Mouse (Mus musculus) heart, postnatal 10 days (tissue): ENCODE measurements at regions not wholly inside any gene's neighbourhood (a gene's known extent, or its start where the extent isn't known, plus 50 kb on each side); places are given as distances from the start of the nearest gene placed in this dataset.

Source experiments
- DNase-seq, 2 experiments: peaks; one replicate each; pipeline ENCODE4 v3.0.0; 2021
- intact Hi-C: fragments of 180-260 bp; cut with DNase I; formaldehyde crosslinking; loops from one replicate; pipeline ENCODE4 v1.15.1; 2025

- DNase-seq: no peak
Observed at GRCm38 (mm10) chr2:9780159-9780558, 100.9 kb upstream of the 4930412O13Rik start.

GRCm38 (mm10) chr2:9782698-9783097 is 98.4 kb upstream of the 4930412O13Rik start:
- intact Hi-C loops: no loop called here

More at GRCm38 (mm10) chr2:9780159-9780558, 100.9 kb upstream of the 4930412O13Rik start:
- intact Hi-C loops: no loop called here

DNA sequence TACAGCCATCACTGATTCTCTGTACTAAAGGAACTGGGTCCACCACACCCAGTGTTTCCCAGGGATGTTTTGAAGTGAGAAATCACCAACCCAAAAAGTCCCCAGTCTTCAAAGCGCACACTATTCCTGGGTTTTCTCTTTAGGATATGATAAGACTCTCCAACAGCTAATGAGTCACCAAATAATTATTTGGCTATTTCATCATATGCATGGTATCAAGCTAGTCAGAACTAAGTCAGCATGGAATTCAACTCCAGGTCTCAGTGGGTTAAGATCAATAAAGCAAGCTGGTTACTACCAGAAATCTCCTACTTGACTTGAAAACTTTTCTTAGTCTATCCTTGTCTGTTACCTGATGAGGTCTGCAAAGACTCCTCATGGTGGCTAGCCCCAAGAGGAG is 89.1 kb upstream of the 4930412O13Rik start:
- intact Hi-C loops: no loop called here
- no peak for DNase-seq

More at GRCm38 (mm10) chr2:9782698-9783097, 98.4 kb upstream of the 4930412O13Rik start:
- DNase-seq: no peak

- intact Hi-C loops: no loop called here
Observed at GRCm38 (mm10) chr2:9792381-9792780, 88.7 kb upstream of the 4930412O13Rik start.

DNA sequence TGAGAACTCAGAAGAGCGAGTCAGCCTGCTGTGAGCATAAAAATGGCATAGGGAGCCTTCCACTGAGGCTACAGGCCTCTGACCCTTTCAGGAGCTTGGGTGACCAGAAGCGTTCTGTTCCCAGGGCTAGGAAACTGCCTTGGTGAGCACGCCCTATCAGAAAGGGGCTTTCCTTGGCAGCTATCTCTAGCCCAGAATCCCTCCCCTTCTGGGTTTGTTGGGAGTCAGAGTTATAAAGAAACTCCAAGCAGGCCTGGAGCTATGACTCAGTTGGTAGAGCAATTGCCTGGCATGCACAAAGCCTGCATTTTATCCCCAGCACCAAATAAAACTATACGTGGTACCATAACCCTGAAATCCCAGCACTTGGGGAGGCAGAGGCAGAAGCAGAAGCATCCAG is 85.7 kb upstream of the 4930412O13Rik start:
- no peak for DNase-seq
- intact Hi-C loops: no loop called here

More at GRCm38 (mm10) chr2:9792381-9792780, 88.7 kb upstream of the 4930412O13Rik start:
- no peak for DNase-seq

GRCm38 (mm10) chr2:9801484-9801883 is 79.6 kb upstream of the 4930412O13Rik start:
- intact Hi-C loops: no loop called here
- no peak for DNase-seq

GRCm38 (mm10) chr2:9804306-9804705 is 76.7 kb upstream of the 4930412O13Rik start:
- no peak for DNase-seq
- intact Hi-C loops: no loop called here

- intact Hi-C loops: no loop called here
- DNase-seq: no peak
Observed at GRCm38 (mm10) chr2:9805590-9805989, 75.5 kb upstream of the 4930412O13Rik start.
